ENCODE assay signal across 33 mouse cellular contexts in genomic region chr13:48245235-48246012, GRCm38 (mm10). TPM values are rescaled to one million over a fixed set of nuclear protein-coding genes. Genes with fewer than 3 reads are reported as not detected.
DNase-seq lines count a peak whose midpoint lies in the region; ATAC-seq and TF ChIP-seq lines count a peak whose summit lies in the region.
"Had no signal": no experiment of that assay in that cellular context is flagged by ENCODE, and none has a peak within 500 bp of the region (broad histone marks: within the 10 kb centered on the region; RNA-seq: fewer than 3 reads in every experiment).

No protein-coding gene starts in this region.

- no peaks in the 10 kb centered on the region for H3K27me3 ChIP-seq in kidney, embryonic 15.5 days
- H3K27me3 ChIP-seq in ES-Bruce4 (ENCODE audit: control insufficient read depth, insufficient read depth, low read length, poor library complexity, severe bottlenecking) = no peaks in the 10 kb centered on the region
- H3K27me3 ChIP-seq in embryonic facial prominence, embryonic 10.5 days (replicated peaks; ENCODE audit: low read depth, poor library complexity, severe bottlenecking) = no peaks in the 10 kb centered on the region
- H3K27me3 ChIP-seq: heart, embryonic 12.5 days; liver, embryonic 12.5 days; midbrain, embryonic 13.5 days; neural tube, embryonic 15.5 days had no signal

- peak; percentile 96 for TF ChIP-seq EP300 in ES-Bruce4 (IDR thresholded peaks at IDR 0.05; ENCODE audit: insufficient read depth, low read depth, low read length)

- intact Hi-C loops in left cerebral cortex, postnatal 25 days (cut with DNase I) = no loop called here

- no peak overlapping the region for H3K9ac ChIP-seq in kidney, embryonic 15.5 days
- H3K9ac ChIP-seq in ES-Bruce4 (ENCODE audit: low read depth, poor library complexity, severe bottlenecking) (no peak overlapping the region), ES-E14 (ENCODE audit: insufficient read depth, low read depth, low read length, poor library complexity, severe bottlenecking) (no peak overlapping the region)
- H3K9ac ChIP-seq: heart, embryonic 12.5 days; hindbrain, embryonic 14.5 days; liver, embryonic 12.5 days; liver, postnatal 0 days; midbrain, embryonic 13.5 days; neural tube, embryonic 15.5 days had no signal

- no peaks in the 10 kb centered on the region for H3K36me3 ChIP-seq in kidney, embryonic 15.5 days
- H3K36me3 ChIP-seq in ES-Bruce4 (ENCODE audit: control insufficient read depth, insufficient read depth, low read length, poor library complexity, severe bottlenecking) (no peaks in the 10 kb centered on the region), ES-E14 (ENCODE audit: control insufficient read depth, insufficient read depth, low read length, poor library complexity, severe bottlenecking) (no peaks in the 10 kb centered on the region)
- H3K36me3 ChIP-seq in embryonic facial prominence, embryonic 10.5 days (replicated peaks) = no peaks in the 10 kb centered on the region
- H3K36me3 ChIP-seq: G1E; heart, embryonic 12.5 days; liver, embryonic 12.5 days; midbrain, embryonic 13.5 days; neural tube, embryonic 15.5 days had no signal

- no peak for DNase-seq in kidney, postnatal 10 days
- DNase-seq in ES-E14 (ENCODE audit: low read depth, low spot score) = peak; percentile 56
- no peak for DNase-seq in embryonic facial prominence, embryonic 10.5 days (ENCODE audit: low spot score)
- DNase-seq in layer of hippocampus, adult 8-10 months (ENCODE audit: low spot score in 2 of 2) = no peak
- DNase-seq in left cerebral cortex, postnatal 25 days (ENCODE audit: low spot score in 2 of 2) = no peak
- DNase-seq: adrenal gland, postnatal 36 days; cerebellum, adult 2 months; cerebellum, postnatal 14 days; heart, adult 2 months; heart, postnatal 4 days; kidney, adult 11 months; kidney, postnatal 25 days; liver, postnatal 0 days; lung, postnatal 36 days; retina, postnatal 1 day; right cerebral cortex, postnatal 25 days; thymus, adult 2 months; thymus, postnatal 36 days had no signal

- 0 out of 2 replicates have a peak overlapping the region, but pooled peaks have one; percentile 27 for H3K27ac ChIP-seq in kidney, embryonic 15.5 days
- H3K27ac ChIP-seq in ES-Bruce4 (ENCODE audit: insufficient read depth, low read length) (peak overlapping the region; percentile 67), ES-E14 (ENCODE audit: insufficient read depth, low read depth, low read length, poor library complexity, severe bottlenecking) (no peak overlapping the region)
- H3K27ac ChIP-seq in embryonic facial prominence, embryonic 10.5 days (replicated peaks) = peak overlapping the region; percentile 24; the same call in 1 of the 2 replicates
- H3K27ac ChIP-seq: heart, adult 2 months; hindbrain, embryonic 14.5 days; left cerebral cortex, adult 2 months; liver, embryonic 12.5 days; midbrain, embryonic 13.5 days; neural tube, embryonic 15.5 days had no signal

- ATAC-seq in kidney, embryonic 15.5 days (replicated peaks; ENCODE audit: low FRiP score) = 0 out of 2 replicates have a peak, but pooled peaks have one; percentile 46
- ATAC-seq: CD4-positive, CD25-positive, alpha-beta regulatory T cell, adult 4 months; forebrain, embryonic 14.5 days; inflammation-experienced regulatory T-cells, adult 6 months; liver, embryonic 12.5 days; liver, postnatal 0 days; midbrain, embryonic 13.5 days; Patski had no signal

- 16% methylated on average over 5 of the region's 5 CpGs for WGBS in kidney, embryonic 15.5 days
- 31% methylated on average over 5 of the region's 5 CpGs for WGBS in embryonic facial prominence, embryonic 10.5 days

- no peak overlapping the region for H3K4me2 ChIP-seq in kidney, embryonic 15.5 days
- H3K4me2 ChIP-seq: heart, embryonic 12.5 days; hindbrain, embryonic 14.5 days; liver, embryonic 12.5 days; midbrain, embryonic 13.5 days; neural tube, embryonic 15.5 days had no signal

- no peaks in the 10 kb centered on the region for H3K9me3 ChIP-seq in kidney, embryonic 15.5 days (replicated peaks)
- H3K9me3 ChIP-seq in ES-Bruce4 (replicated peaks; ENCODE audit: control insufficient read depth, insufficient read depth, low read length, poor library complexity, severe bottlenecking) = no peaks in the 10 kb centered on the region
- H3K9me3 ChIP-seq in ES-E14 (ENCODE audit: control insufficient read depth, insufficient read depth, low read depth, low read length) = no peaks in the 10 kb centered on the region
- H3K9me3 ChIP-seq in embryonic facial prominence, embryonic 10.5 days = no peaks in the 10 kb centered on the region
- H3K9me3 ChIP-seq: heart, embryonic 12.5 days; liver, embryonic 12.5 days; midbrain, embryonic 13.5 days; neural tube, embryonic 15.5 days had no signal

- in situ Hi-C loops in ES-E14 (cut with MboI; ENCODE audit: low sequenced_read_pairs in 2 of 2, unreplicated experiment in 2 of 2) = no loop called here

- peaks cover 6% of the 10 kb centered on the region for H3K4me1 ChIP-seq in kidney, embryonic 15.5 days
- H3K4me1 ChIP-seq in ES-Bruce4 (ENCODE audit: control insufficient read depth, insufficient read depth, low read length) (peaks cover 2% of the 10 kb centered on the region), ES-E14 (ENCODE audit: control insufficient read depth in 2 of 2, insufficient read depth in 2 of 2, low read length in 2 of 2, poor library complexity in 1 of 2) (peaks cover 6 to 11% of the 10 kb centered on the region in 2 experiments; a peak in 2 of 4 replicates)
- H3K4me1 ChIP-seq in embryonic facial prominence, embryonic 10.5 days = peaks cover 10% of the 10 kb centered on the region
- H3K4me1 ChIP-seq: heart, embryonic 12.5 days; liver, embryonic 12.5 days; neural tube, embryonic 15.5 days had no signal

- no peak overlapping the region for H3K4me3 ChIP-seq in kidney, embryonic 15.5 days (replicated peaks)
- no peak overlapping the region for H3K4me3 ChIP-seq in ES-Bruce4 (ENCODE audit: low read depth, low read length)
- 0 out of 4 replicates have a peak overlapping the region, but pooled peaks of 1 of the 2 experiments have one; percentile 3 for H3K4me3 ChIP-seq in ES-E14 (ENCODE audit: insufficient read depth in 1 of 2, low read depth in 1 of 2, low read length in 2 of 2, poor library complexity in 1 of 2, severe bottlenecking in 1 of 2)
- H3K4me3 ChIP-seq in embryonic facial prominence, embryonic 10.5 days = no peak overlapping the region
- H3K4me3 ChIP-seq: erythroblast, embryonic 14.5 days; heart, adult 2 months; heart, embryonic 12.5 days; left cerebral cortex, adult 2 months; liver, embryonic 12.5 days; midbrain, embryonic 13.5 days; neural tube, embryonic 15.5 days had no signal

- TF ChIP-seq CTCF in ES-Bruce4 (IDR thresholded peaks at IDR 0.05; ENCODE audit: low read depth, low read length) = no peak

- TF ChIP-seq POLR2A in ES-Bruce4 (IDR thresholded peaks at IDR 0.05; ENCODE audit: insufficient read depth, low read length) = no peak

TF ChIP-seq in ES-E14, 5 proteins besides CTCF, POLR2A, EP300 and RAD21:
- no peak for TF ChIP-seq CHD2 (IDR thresholded peaks at IDR 0.05; ENCODE audit: low read depth, low read length)
- no peak for TF ChIP-seq HCFC1 (IDR thresholded peaks at IDR 0.05; ENCODE audit: borderline replicate concordance, insufficient read depth, low read length)
- TF ChIP-seq ZC3H11A (IDR thresholded peaks at IDR 0.05; ENCODE audit: borderline replicate concordance, low read depth, low read length) = no peak
- no peak for TF ChIP-seq ZNF384 (IDR thresholded peaks at IDR 0.05; ENCODE audit: low read depth, low read length)
- TF ChIP-seq MAFK (IDR thresholded peaks at IDR 0.05; ENCODE audit: insufficient read depth, low read depth, low read length) = no peak

RNA-seq across cellular contexts. Expression of gene Id4, which starts 15.6 kb away (rescaled TPM):
- 24.3 and 26.6 TPM in 2 replicates for polyA plus RNA-seq in kidney, embryonic 15.5 days (2015; fragmentation: Nextera tagmentation; extraction: Ambion mirVana)
- 4.1 and 4.9 TPM in 2 replicates for polyA plus RNA-seq in ES-Bruce4 (2011; ENCODE audit: insufficient read depth, insufficient read length, low read depth, missing spikeins)
- 0.76 and 0.79 TPM in 2 replicates for total RNA-seq in ES-E14 (2012; rRNA removed)
- polyA plus RNA-seq in embryonic facial prominence, embryonic 10.5 days (2016; fragmentation: Nextera tagmentation; extraction: Ambion mirVana) = 18.6 and 19.2 TPM in 2 replicates
- total RNA-seq in layer of hippocampus, adult 8-10 months (2022) = 10 to 100 TPM; 47.0 to 48.9 (median 47.7) TPM
- 10 to 100 TPM; 36.2 to 42.2 TPM for total RNA-seq in left cerebral cortex, postnatal 25 days (2021)
- total RNA-seq: G1E; monocyte, adult 5-6 weeks had no signal
- polyA plus RNA-seq: CD4-positive, CD25-positive, alpha-beta regulatory T cell, adult 4 months; G1E; inflammation-experienced regulatory T-cells, adult 6 months had no signal

Comparison
In these comparisons a context has a peak if more than half of its experiments do, and no peak if none do; other contexts are left out.
1. RNA of gene Id4, which starts 15.6 kb away (total RNA-seq): 47.0 to 48.9 TPM in layer of hippocampus, adult 8-10 months and 36.2 to 42.2 TPM in left cerebral cortex, postnatal 25 days; 0.76 to 0.79 TPM in ES-E14; every median in the first group is over 10 times any median in the second.